Mouse (Mus musculus): ENCODE results near the gene Hist1h2bf.

Hist1h2bf gene

GRCm38 (mm10) chr13:23529480-23530165, 44.4 kb downstream of the Hist1h2bf start:
- no peak for DNase-seq (ENCODE audit: low read depth, low spot score)

- DNase-seq (ENCODE audit: low read depth, low spot score) = no peak
Measured at GRCm38 (mm10) chr13:23529005-23529404, 45.0 kb downstream of the Hist1h2bf start.

GRCm38 (mm10) chr13:23526312-23526711, 47.7 kb downstream of the Hist1h2bf start:
- peak; percentile 81 for DNase-seq (ENCODE audit: low read depth, low spot score)

GRCm38 (mm10) chr13:23525901-23526300, 48.1 kb downstream of the Hist1h2bf start:
- no peak for DNase-seq (ENCODE audit: low read depth, low spot score)

GRCm38 (mm10) chr13:23524654-23525053, 49.3 kb downstream of the Hist1h2bf start:
- peak; percentile 81 for DNase-seq (ENCODE audit: low read depth, low spot score)

- no peak for DNase-seq (ENCODE audit: low read depth, low spot score)
Measured at GRCm38 (mm10) chr13:23523976-23524375, 50.0 kb downstream of the Hist1h2bf start.
